Mouse (Mus musculus) kidney, adult 2 months (tissue): ENCODE results near the gene Mtfr1l.
"Not testable (repeated sequence)": the region's sequence is repeated elsewhere in the genome, so short reads cannot be mapped to it uniquely, and the experiment has no call there.

ENCODE experiments used
- CTCF ChIP-seq: fragments of 200-500 bp; conservative IDR thresholded peaks from 2 replicates; pipeline ENCODE4 v1.5.1; 2011; ENCODE audit warnings: low read depth, mild to moderate bottlenecking, control low read depth, low read length, moderate library complexity, mixed read lengths; ENCODE audit not compliant: insufficient read depth, insufficient read length
- POLR2A ChIP-seq: fragments of 200-500 bp; IDR thresholded peaks from one replicate; pipeline ENCODE4 v1.6.1; 2011; ENCODE audit warnings: low read depth, low read length, control low read depth

DNA sequence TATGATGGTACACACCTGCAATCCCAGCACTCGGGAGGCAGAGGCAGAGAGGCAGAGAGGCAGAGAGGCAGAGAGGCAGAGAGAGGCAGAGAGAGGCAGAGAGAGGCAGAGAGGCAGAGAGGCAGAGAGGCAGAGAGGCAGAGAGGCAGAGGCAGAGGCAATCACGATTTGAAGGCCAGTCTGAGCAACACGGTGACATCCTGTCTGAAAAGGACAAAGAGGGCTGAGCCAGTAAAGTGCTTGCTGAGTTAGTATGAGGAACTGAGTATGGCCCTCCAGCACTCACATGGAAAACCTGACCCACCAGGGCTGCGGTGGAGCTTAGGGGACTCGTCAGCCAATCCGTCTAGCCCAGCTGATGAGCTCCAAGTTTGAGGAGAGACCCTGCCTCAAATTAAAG is 36.2 kb downstream of the Mtfr1l start:
- not testable (repeated sequence) for TF ChIP-seq CTCF, POLR2A
